Mouse (Mus musculus): ENCODE measurements around the gene Klf3. TPM values are rescaled to one million over a fixed set of nuclear protein-coding genes. Genes with fewer than 3 reads are reported as not detected.

The Klf3 gene
- total RNA-seq, 2 experiments from 2014 or later, result 77.3 to 79.8 TPM

DNA sequence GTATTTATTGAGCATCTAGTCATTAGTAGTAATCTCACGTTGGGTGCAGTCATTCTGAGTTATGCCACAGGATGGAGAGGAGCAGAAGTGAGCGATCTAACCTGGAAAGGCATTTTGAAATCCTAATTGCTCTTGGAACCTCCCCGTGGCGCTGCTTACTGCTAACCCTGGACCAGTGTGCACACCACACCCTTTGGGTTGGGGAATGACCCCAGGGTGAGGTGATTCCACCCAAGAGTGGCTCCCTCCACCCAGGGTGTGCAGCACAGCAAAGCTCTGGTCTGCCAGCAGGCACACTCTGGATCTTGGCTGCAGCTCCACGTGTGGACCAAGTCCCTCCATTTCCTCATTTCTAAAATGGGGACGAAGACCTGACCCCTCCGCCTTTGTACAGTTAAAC lies 6.1 kb downstream of the Klf3 start:
- DNase-seq, result no peak

DNA sequence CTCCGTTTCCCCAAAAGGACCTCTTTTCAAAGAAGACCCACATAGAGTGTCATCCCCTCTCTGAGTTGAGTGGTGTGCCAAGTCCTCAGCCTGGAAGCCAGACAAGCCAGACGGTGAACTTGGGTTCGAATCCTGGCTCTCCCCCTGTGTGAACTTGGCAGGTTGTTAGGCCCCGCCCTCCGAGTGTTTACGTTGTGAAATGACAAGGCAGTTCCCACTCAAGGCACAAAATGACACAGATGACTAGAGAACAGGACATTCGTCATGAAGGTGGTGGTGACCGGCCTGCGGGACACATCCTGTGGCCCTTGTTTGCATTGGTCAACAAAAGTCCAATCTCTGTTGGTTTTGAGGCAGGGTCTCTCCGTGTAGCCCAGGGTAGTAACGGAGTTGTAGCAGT lies 6.7 kb downstream of the Klf3 start:
- no peak for DNase-seq

DNA sequence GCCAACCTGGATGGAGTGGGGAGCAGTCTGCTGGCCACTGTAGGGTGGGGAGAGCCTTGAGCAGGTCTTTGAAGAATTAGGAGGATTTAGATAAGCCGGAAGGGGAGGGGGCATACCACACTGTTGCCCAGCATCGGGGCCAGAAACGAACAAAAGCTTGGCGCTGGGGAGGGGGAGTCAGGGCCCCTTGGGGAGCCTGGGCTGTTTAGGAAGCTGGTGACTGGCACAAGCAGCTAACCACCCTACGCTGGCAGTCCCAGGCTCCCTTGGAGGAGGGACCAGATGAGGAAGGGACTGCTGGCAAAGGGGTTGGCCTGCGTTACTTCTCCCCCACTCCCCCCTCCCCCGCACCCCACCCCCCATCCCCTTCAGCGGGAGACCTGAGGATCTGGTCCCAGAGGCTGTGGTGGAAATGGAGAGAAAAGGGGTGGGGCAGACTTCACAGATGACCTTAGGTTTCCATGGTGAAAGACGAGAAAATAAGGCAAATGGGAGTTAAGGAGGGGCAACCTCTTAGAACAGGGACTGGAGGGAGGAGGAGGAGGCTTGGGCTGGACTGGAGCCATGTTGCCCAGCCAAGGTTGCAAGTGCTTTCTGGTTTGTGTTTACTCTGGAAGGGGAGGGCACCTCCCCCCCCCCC lies 7.8 kb downstream of the Klf3 start:
- DNase-seq, result peak; percentile 68

DNA sequence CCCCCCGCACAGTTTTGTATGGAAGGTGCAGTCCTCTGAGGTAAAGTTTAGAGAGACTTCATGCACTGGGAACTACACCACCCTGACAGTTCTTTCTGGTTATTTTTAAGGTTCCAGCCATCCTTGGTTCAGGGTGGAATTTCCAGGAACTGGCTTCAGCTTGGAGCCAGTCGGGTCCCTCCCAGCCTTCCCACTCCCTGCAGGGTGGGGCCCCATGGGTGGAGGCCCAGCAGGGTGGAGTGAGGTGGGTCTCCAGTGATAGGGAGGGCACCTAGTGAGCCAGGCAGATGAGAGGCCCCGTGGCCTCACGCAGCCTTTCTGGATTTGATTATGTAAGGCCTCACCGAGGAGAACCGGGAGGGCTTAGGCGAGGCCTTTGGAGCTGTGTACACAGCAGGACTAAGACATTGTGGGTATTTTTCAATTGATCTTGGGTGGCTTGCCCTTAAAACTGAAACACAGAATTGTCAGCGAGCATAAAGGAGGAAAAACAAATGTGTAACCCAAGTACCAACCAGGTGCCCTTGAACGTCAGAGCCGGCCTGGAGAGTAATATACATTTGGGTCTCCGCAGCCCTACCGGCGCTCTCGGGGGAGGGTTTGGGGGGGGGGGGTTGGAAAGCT lies 8.4 kb downstream of the Klf3 start:
- peak; percentile 66 for DNase-seq

DNA sequence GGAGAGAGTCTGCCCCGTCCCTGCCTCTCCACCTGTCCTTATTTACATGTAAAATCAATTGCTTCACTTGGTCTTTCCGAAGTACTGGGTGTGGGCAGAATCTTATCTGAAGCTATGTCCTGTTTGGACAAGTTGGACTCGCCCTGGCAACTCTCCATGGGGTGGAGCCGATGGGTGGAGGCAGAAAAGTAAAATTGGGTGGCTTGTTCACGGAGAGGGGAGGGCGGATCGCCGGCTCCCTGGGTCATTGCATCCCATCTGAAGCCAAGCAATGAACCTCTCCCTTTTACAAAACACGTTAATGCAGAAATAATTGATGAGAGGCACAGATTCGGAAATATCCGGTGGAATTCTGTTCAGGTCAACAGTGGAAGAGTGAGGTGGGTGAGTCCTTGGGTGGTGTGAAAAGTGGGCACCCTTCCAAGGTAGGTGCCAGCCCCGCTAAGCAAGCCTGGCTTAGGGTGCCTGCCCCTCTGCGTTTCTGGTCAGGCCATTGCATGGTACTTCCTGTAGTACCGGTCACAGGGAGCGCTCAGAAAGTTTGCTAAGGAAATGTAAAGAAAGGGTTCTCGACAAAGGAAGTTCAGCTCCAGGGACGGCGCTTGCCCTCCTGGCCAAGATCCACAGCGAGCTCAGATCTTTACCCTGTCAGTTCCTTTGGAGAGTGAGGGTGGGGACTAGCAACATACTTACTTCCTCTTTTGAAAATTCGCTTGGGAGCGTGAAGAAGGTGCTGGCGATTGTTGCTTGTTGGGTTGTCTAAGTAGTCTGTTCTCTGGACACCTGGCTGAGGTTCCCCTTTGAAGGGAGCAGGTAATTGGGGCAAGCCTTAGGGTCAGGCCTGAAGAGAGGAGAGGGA lies 9.2 kb downstream of the Klf3 start:
- peak; percentile 91 for DNase-seq

DNA sequence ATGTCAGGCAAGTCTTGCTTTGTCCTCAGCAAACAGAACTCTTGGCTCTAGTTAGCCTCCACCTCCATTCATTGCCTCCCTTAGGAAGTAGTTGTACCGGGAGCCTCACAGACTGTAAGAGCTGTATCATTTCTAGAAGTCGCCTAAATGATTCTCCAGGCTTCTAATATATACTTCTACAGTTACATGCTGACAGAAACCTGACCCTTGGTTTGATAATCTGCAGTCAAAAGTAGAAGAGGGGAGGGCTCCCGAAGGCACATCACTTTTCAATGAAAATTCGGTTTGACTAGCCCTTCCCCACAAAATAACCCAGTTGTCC lies 9.8 kb downstream of the Klf3 start:
- no peak for DNase-seq

DNA sequence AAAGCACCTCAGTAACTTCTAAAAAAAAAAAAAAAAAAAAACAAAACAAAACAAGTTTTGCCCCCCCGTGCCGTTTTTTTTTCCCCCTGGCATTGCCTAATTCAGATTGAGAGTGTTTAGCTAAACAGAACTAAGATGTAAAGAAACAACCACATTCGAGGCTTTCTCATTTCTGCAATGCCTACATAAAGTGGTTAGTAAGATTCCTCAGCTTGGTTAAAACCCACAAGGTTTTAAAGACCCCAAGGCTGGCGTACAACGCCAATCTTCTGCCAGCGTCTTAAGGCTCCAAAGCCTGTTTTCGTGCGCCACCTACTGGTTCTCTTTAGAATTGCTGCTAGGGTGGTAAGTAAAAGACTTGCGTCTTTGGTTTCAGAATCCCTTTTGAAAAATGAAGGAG lies 10.2 kb downstream of the Klf3 start:
- peak; percentile 90 for DNase-seq

DNA sequence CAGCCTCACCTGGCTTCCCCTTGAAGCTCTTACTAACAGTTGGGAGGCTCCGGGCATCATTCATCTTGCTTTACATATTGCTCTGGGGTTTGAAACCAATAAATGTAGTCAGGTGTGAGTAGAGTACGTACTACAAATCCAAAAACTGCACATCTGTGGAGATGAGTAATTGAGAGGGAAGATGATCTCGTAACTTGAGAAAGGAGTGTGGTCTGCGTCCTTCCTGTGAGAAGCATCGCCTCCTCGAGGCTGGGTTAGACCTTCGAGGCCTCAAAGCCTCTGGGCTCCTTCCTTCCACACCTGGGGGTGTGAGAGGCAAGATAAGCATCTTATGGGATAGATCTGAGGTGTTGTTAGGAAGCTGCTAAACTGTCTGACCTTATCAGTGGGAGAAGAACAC lies 11.2 kb downstream of the Klf3 start:
- no peak for DNase-seq

DNA sequence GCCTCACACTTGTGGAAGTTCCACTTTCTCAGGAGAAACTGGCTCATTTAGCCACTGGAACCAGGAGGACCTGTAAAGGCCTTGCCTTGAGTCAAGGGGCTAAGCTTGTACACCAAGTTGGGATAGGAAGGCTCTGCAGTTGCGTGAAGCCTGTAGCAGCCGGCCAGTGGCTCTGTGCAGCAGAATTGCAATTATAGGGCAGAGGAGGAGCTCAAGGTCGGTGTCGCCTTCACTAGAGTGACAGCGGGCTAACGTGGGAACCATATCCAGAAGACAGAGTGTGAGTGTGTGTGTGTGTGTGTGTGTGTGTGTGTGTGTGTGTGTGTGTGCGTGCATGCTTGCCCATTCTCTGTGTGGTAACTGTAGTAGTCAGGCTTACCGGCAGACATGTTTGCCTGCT lies 12.4 kb downstream of the Klf3 start:
- no peak for DNase-seq

DNA sequence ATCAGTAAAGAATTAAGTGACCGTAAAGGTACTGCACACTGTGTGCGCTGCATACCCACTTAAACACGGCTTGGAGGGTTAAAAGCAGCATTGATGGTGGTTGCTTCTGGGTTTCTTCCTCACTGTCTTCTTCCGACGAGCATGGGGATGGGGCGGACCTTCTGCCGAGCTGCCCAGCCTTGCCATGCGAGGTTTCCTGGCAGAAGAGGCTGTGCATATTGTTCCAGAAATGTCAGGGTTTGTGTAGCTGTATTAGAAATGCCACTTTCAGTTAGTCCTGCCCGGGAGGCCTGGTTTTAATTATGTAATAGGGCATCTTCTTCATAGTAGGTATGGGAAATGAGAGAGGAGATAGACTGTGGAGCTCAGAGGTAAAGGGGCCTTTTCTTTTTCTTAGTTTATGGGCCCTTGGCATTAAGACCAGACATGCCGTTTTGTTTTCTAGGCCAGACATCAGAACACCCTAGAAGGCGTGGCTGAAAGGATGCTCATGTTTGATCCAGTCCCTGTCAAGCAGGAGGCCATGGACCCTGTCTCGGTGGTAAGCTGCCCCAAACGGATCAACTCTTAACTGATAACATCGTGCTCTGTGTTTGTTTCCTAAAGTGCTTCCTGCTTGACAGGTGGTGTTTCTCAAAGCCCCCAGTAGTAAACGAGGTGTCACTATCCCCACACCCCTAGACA lies 13.2 kb downstream of the Klf3 start:
- DNase-seq, result no peak

DNA sequence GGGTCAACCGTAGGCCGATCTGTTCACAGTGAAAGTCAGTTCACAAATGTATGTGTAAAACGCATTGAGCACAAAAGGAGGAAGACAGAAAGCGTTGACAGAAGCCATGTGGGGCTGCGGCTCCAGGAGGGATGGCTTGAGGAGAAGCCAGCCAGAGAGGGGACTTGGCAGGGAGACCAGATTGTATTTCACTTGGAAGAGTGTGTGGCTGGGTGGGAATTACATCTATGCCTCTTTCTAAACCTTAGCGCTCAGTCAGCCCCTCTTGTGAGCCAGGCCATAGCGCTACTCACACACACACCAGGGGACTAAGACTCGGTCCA lies 13.7 kb downstream of the Klf3 start:
- no peak for DNase-seq

DNA sequence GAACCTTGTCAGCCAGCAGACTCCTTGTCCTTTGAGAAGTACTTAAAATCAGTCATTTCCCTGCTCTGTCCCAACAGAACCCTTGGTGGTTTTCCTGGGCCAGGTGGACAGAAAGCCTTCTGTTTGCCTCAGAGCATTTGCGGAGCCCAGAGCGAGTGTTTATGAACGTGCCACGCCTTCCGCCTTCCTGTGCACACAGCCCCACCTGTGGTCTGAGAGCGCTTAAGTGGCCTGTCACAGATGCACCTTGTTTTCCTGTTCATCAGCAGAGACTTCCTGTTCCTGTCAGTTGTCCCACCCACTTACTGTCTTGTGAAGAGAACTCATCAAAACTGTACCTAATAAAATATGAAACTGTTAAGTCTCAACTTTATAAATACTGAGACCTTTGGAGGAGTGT lies 16.2 kb downstream of the Klf3 start:
- DNase-seq, result no peak

DNA sequence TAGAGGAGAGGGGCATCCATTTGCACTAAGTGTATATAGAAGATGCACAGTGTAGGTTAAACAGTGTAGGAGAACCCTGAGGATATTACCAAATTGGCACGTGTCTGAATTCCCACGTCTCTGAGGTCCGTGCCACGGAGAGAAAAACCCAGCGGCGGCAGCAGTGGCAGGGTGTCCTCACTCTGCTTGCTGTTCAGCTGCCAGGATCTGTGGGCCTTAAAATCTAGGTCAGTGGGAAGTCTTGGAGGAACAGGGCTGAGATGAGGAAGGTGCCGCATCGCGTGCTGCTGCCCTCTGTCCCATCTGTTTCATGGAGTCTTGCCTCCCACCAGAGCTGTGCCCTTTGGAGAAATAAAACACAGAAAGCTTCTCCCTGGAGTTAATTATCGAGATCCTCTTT lies 16.9 kb downstream of the Klf3 start:
- DNase-seq, result no peak

DNA sequence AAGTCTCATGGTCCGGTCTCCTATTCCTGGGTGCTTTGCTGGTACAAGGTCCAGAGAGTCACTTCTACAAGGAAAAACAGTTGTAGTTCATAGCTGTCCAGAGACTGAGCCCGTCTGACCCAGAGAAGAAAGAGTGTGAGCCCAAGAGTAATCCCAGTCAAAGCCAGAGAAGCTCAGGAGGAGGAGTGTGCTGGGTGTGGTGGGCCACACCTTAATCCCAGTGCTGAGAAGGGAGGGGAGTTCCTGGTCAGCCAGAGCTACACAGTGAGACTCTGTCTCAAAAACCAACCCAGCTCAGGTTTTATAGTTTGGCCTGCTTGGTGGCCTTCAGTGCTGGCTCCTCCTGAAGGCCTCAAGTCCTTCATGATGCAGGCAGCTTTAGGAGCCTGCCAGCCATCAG lies 18.1 kb downstream of the Klf3 start:
- DNase-seq, result no peak

DNA sequence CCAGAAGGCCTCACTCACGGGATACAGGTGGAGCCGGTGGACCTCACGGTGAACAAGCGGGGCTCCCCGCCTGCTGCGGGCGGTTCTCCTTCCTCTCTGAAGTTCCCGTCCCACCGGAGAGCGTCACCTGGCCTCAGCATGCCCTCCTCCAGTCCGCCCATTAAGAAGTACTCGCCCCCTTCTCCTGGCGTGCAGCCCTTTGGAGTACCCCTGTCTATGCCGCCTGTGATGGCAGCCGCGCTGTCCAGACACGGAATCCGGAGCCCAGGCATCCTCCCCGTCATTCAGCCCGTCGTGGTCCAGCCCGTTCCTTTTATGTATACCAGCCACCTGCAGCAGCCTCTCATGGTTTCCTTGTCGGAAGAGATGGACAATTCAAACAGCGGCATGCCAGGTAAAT lies 18.8 kb downstream of the Klf3 start:
- no peak for DNase-seq

DNA sequence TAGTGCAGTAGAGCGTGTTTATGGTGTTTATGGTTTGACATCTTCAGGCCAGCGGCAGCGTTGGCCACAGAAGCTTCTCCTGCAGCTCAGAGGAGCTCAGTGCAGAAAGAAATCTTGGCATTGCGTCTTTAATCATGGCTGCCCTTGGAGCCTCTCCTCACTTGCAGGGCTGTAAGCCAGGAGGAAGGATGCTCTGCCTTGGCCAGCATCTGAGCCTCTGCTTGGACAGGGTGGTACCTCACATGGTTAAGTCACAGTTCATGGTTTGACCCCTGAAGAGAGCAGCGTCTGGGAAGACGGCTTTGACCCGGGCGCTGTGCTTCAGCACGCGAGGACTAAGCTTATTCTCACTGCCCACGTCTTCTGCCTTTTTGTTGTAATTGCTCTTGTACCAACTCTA lies 20.2 kb downstream of the Klf3 start:
- no peak for DNase-seq

DNA sequence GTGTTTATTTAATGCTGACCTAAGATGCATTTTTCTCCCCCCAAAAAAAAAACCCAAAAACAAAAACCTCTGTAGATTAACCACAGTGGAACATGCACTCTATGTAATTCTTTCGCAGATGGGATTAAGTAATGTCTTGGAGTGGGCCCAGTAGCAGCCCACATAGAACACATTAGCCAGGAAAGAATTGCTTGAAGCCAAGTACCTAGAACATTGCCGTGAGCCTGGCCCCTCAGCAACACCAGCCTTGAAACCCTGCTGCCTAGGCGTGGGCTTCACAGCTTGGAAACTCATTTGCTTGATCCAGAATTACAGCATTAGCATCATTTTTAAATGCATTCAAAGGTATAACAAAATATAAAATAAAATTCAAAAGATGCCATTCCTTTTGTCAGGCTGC lies 21.6 kb downstream of the Klf3 start:
- no peak for DNase-seq

DNA sequence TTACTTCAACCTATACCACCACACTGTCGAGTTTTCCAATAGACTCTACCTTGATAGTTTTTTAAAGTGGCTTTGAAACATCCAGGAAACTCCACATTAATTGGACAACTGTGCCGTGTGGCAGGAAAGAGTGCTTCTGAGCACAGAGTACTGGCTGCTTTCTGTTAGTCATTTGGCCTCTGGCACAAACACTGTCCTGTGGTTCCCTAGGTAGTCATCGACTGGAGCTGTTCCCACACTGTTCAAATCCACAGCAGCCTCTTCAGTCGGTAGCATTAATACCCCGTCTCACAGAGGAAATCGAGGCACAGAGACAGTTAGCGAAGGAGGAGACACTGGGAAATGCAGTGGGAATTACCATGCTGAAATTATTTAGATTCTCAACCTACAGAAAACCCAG lies 22.3 kb downstream of the Klf3 start:
- no peak for DNase-seq

DNA sequence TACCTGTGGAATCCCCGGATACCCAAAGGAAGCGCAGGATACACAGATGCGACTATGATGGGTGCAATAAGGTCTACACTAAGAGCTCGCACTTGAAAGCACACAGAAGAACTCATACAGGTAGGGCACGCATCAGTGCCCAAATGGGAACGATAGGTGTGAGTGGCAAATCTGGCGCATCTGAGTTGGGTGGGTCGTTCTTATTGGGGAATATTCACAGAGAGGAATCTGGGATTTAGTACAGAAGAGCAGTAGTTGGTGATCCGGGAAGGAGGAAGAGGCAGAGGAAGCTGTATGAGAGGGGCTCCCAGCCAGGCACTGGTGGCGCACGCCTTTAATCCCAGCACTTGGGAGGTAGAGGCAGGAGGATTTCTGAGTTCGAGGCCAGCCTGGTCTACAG lies 24.0 kb downstream of the Klf3 start:
- no peak for DNase-seq

DNA sequence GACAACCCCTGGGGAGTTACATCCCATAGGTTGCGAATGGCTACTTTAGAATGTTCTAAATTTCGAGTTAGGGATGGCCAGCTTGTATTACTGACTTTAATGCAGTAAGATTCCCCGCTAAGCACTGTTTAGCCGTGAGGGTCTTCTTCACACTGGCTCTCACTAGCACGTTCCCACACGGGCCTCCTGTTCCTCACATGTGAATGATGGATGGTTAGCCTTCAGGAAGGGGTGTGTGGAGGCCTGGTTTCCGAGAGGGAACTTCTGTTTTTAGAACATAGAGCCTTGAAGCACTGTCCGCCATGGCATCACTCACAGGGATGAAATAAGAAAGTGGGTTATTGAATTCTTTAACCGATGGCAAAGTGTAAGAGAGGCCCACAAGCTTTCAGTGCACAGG lies 25.1 kb downstream of the Klf3 start:
- no peak for DNase-seq

DNA sequence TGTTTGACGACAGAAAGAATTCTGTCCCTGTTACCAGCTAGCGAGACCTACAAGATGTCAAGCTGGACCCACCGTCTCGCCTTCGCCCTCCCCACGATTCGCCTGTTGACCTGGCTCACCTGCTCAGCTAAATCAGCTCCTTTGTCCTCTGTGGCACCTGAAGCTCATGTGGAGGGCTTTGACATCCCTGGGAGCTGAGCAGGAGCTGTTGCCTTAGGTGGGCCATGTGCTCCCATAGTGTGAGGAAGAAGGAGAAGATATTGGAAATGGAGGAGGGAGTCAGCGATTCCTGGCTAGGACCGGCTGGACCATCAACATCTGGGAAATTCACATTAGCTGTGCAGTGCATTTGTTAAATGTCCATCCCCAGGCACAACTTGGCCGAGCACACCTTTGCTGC lies 26.4 kb downstream of the Klf3 start:
- DNase-seq, result no peak

DNA sequence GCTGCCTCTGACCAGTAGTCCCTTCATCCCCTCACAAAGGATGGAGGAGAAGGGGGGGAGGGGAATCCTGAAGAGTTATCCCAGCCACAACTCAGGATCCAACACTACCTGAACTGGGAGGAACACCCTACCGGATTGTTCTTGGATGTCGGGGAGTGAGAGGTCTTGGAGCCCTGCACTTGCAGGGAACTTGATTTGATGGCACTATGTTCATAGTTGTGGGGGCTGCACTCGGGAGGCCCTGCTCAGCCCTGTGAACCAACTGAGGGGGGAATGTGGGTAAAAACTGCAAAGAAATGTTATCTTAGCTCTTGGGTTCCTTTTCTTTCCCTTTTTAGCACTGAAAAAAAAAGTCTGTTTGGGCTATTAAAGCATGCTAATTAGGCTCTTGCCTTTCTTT lies 27.6 kb downstream of the Klf3 start:
- no peak for DNase-seq

DNA sequence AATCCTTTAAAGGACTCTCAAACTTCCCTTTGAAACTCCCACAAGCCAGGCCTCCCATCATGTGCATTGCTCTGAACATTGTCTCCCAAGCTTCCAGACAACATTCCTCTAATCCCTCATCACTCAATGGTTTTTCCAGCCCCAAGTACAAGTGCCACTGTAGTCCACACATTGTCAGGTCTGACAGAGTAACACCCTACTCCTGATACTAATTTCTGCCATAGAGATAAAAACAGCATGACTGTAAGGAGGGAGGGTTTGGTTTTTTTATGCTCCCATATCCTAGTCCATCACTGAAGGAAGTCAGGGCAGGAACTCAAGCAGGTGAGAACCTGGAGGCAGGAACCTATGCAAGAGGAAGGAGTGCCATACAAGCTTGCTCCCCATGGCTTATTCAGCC lies 30.2 kb downstream of the Klf3 start:
- DNase-seq, result no peak

DNA sequence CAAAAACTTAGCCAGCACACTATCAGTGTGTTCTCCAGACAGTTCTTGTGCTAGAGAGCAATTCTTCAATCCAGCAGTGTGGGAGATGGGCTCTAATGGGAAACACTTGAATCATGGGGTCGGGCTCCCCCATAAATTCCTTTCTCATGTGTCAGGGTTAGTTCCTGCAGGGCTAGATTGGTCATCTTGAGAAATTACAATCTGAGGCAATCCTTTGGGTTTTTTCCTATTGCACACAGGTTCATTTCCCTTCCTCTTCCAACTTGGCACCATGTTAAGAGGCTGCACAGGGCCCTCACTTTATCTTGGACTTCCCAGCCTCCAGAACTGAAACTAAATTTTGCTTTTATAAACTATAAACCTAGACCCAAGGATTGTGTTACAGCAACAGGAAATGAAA lies 31.0 kb downstream of the Klf3 start:
- DNase-seq, result no peak

All from adrenal gland, postnatal 10 days (tissue).